Mouse (Mus musculus): ENCODE results near the gene Gosr2. TPM values are rescaled to one million over a fixed set of nuclear protein-coding genes. Genes with fewer than 3 reads are reported as not detected.

Gene Gosr2
- polyA plus RNA-seq, 1 experiment from 2014 or later, result 85.0 TPM

GRCm38 (mm10) chr11:103711851-103712587 is 14.3 kb upstream of the Gosr2 start:
- no peak overlapping the region for H3K27ac ChIP-seq (ENCODE audit: low read depth)
- no peak overlapping the region for H3K9ac ChIP-seq
- no peaks in the 10 kb centered on the region for H3K36me3 ChIP-seq (ENCODE audit: insufficient read depth)
- H3K4me3 ChIP-seq (ENCODE audit: low read depth, low read length), result no peak overlapping the region
- WGBS, result 44% methylated on average over 28 of the region's 28 CpGs
- no peaks in the 10 kb centered on the region for H3K9me3 ChIP-seq (ENCODE audit: low read depth, low read length)
- TF ChIP-seq CTCF (IDR thresholded peaks at IDR 0.05; ENCODE audit: low read depth), result no peak
- 0 out of 2 replicates have a peak, but pooled peaks have one; percentile 28 for ATAC-seq (ENCODE audit: insufficient read depth)
- no peaks in the 10 kb centered on the region for H3K4me1 ChIP-seq (ENCODE audit: insufficient read depth)
- DNase-seq, result peak; percentile 14
- no peaks in the 10 kb centered on the region for H3K27me3 ChIP-seq (ENCODE audit: insufficient read depth, low read length)
- no peak overlapping the region for H3K4me2 ChIP-seq

- Histone ChIP-seq H3K4me1 (ENCODE audit: insufficient read depth) (no peaks in the 10 kb centered on the region), H3K27me3 (ENCODE audit: insufficient read depth, low read length) (no peaks in the 10 kb centered on the region), H3K27ac (ENCODE audit: low read depth) (no peak overlapping the region), H3K9ac (no peak overlapping the region), H3K9me3 (ENCODE audit: low read depth, low read length) (no peaks in the 10 kb centered on the region), H3K4me3 (ENCODE audit: low read depth, low read length) (no peak overlapping the region), H3K36me3 (ENCODE audit: insufficient read depth) (no peaks in the 10 kb centered on the region), H3K4me2 (no peak overlapping the region)
- 75% methylated on average over 1 of the region's 1 CpGs for WGBS
- TF ChIP-seq CTCF (IDR thresholded peaks at IDR 0.05; ENCODE audit: low read depth), result no peak
- ATAC-seq (ENCODE audit: insufficient read depth) (no peak), DNase-seq (no peak)
These were observed 12.3 kb upstream of the Gosr2 start for GRCm38 (mm10) chr11:103709982-103710381.

GRCm38 (mm10) chr11:103707005-103707404 is 9.3 kb upstream of the Gosr2 start:
- WGBS, result 30% methylated on average over 8 of the region's 8 CpGs
- Histone ChIP-seq H3K9ac (no peak overlapping the region), H3K27ac (ENCODE audit: low read depth) (no peak overlapping the region), H3K9me3 (ENCODE audit: low read depth, low read length) (no peaks in the 10 kb centered on the region), H3K36me3 (ENCODE audit: insufficient read depth) (no peaks in the 10 kb centered on the region), H3K4me3 (ENCODE audit: low read depth, low read length) (no peak overlapping the region), H3K4me1 (ENCODE audit: insufficient read depth) (no peaks in the 10 kb centered on the region), H3K27me3 (ENCODE audit: insufficient read depth, low read length) (no peaks in the 10 kb centered on the region), H3K4me2 (no peak overlapping the region)
- DNase-seq, result peak; percentile 37
- peak; percentile 2; the same call in 1 of the 2 replicates for TF ChIP-seq CTCF (IDR thresholded peaks at IDR 0.05; ENCODE audit: low read depth)
- no peak; the same call in 1 of the 2 replicates for ATAC-seq (ENCODE audit: insufficient read depth)

GRCm38 (mm10) chr11:103698226-103698625 is 528 bp upstream of the Gosr2 start:
- Histone ChIP-seq H3K9ac (peak overlapping the region; percentile 89), H3K4me1 (ENCODE audit: insufficient read depth) (no peaks in the 10 kb centered on the region), H3K27ac (ENCODE audit: low read depth) (peak overlapping the region; percentile 98), H3K4me3 (ENCODE audit: low read depth, low read length) (peak overlapping the region; percentile 97), H3K27me3 (ENCODE audit: insufficient read depth, low read length) (no peaks in the 10 kb centered on the region), H3K9me3 (ENCODE audit: low read depth, low read length) (no peaks in the 10 kb centered on the region), H3K4me2 (peak overlapping the region; percentile 63), H3K36me3 (ENCODE audit: insufficient read depth) (0 out of 2 replicates have a peak, but pooled peaks cover 5% of the 10 kb centered on the region)
- WGBS, result 64% methylated on average over 2 of the region's 2 CpGs
- TF ChIP-seq CTCF (IDR thresholded peaks at IDR 0.05; ENCODE audit: low read depth), result no peak
- DNase-seq (no peak), ATAC-seq (ENCODE audit: insufficient read depth) (0 out of 2 replicates have a peak, but pooled peaks have one; percentile 4)

GRCm38 (mm10) chr11:103696851-103697564 is 690 bp downstream of the Gosr2 start:
- DNase-seq, result no peak
- H3K27me3 ChIP-seq (ENCODE audit: insufficient read depth, low read length), result no peaks in the 10 kb centered on the region
- H3K4me2 ChIP-seq, result peak overlapping the region; percentile 63
- peak overlapping the region; percentile 89 for H3K9ac ChIP-seq
- peak overlapping the region; percentile 97 for H3K4me3 ChIP-seq (ENCODE audit: low read depth, low read length)
- no peak for TF ChIP-seq CTCF (IDR thresholded peaks at IDR 0.05; ENCODE audit: low read depth)
- no peaks in the 10 kb centered on the region for H3K9me3 ChIP-seq (ENCODE audit: low read depth, low read length)
- H3K27ac ChIP-seq (ENCODE audit: low read depth), result peak overlapping the region; percentile 98
- 0 out of 2 replicates have a peak, but pooled peaks cover 5% of the 10 kb centered on the region for H3K36me3 ChIP-seq (ENCODE audit: insufficient read depth)
- H3K4me1 ChIP-seq (ENCODE audit: insufficient read depth), result no peaks in the 10 kb centered on the region
- no peak; the same call in 1 of the 2 replicates for ATAC-seq (ENCODE audit: insufficient read depth)
- WGBS, result under 1% methylated on average over 18 of the region's 18 CpGs

GRCm38 (mm10) chr11:103693241-103693640 is 4.5 kb downstream of the Gosr2 start:
- Histone ChIP-seq H3K4me1 (ENCODE audit: insufficient read depth) (no peaks in the 10 kb centered on the region), H3K27ac (ENCODE audit: low read depth) (no peak overlapping the region), H3K36me3 (ENCODE audit: insufficient read depth) (0 out of 2 replicates have a peak, but pooled peaks cover 15% of the 10 kb centered on the region), H3K27me3 (ENCODE audit: insufficient read depth, low read length) (no peaks in the 10 kb centered on the region), H3K9me3 (ENCODE audit: low read depth, low read length) (no peaks in the 10 kb centered on the region), H3K4me3 (ENCODE audit: low read depth, low read length) (no peak overlapping the region), H3K9ac (no peak overlapping the region), H3K4me2 (no peak overlapping the region)
- DNase-seq, result no peak
- no peak for ATAC-seq (ENCODE audit: insufficient read depth)
- 60% methylated on average over 1 of the region's 1 CpGs for WGBS
- TF ChIP-seq CTCF (IDR thresholded peaks at IDR 0.05; ENCODE audit: low read depth), result no peak

- Histone ChIP-seq H3K4me2 (no peak overlapping the region), H3K36me3 (ENCODE audit: insufficient read depth) (peaks cover 33% of the 10 kb centered on the region), H3K9ac (no peak overlapping the region), H3K4me1 (ENCODE audit: insufficient read depth) (no peaks in the 10 kb centered on the region), H3K9me3 (ENCODE audit: low read depth, low read length) (no peaks in the 10 kb centered on the region), H3K27ac (ENCODE audit: low read depth) (no peak overlapping the region), H3K4me3 (ENCODE audit: low read depth, low read length) (no peak overlapping the region), H3K27me3 (ENCODE audit: insufficient read depth, low read length) (no peaks in the 10 kb centered on the region)
- WGBS, result 83% methylated on average over 1 of the region's 1 CpGs
- no peak for TF ChIP-seq CTCF (IDR thresholded peaks at IDR 0.05; ENCODE audit: low read depth)
- no peak for DNase-seq
- ATAC-seq (ENCODE audit: insufficient read depth), result no peak
These were observed 6.7 kb downstream of the Gosr2 start for GRCm38 (mm10) chr11:103691036-103691435.

Data from lung, embryonic 14.5 days (tissue).